Mouse (Mus musculus) ZHBTc4 (cell line): Measurements from ENCODE around the gene Cd244a.

ENCODE experiments used
- DNase-seq: peaks from one replicate; pipeline ENCODE4 v3.0.0-alpha.2; 2011; ENCODE audit warnings: low read depth, low spot score

Gene Cd244a

DNA sequence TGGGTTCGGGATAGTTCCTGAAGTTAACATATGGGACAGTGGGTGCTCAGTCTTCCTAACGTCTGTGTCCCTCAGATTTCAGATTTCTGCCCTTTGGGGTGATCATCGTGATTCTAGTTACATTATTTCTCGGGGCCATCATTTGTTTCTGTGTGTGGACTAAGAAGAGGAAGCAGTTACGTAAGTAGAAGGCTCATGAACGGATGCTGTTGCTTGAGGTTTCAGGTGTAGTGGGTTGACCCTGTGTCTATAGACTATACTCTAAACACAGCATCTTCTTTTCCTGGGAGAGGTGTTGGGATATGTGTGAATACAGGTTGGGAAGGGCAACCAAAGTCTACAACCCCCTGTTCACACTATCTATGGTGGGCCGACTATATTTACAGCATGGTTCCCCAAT lies 18.2 kb downstream of the Cd244a start:
- DNase-seq = no peak

DNA sequence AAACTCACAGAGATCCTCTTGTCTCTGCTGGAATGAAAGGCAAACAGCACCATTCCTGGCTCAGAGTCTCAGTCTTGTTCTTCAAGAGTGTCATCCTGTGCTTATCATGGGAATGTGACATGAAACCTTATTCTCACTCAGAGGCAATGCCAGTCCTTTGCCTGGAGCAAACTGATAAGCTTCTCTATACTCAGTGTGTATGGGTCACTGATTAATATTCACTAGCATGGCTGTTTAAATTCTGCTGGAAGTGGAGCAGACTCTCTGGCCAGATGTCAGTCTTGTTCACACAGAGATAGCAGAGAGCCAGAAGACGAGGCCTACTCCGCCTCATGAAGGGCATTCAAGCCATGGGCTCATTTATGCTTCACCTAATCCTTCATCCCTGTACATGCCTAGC lies 25.6 kb downstream of the Cd244a start:
- DNase-seq = no peak

DNA sequence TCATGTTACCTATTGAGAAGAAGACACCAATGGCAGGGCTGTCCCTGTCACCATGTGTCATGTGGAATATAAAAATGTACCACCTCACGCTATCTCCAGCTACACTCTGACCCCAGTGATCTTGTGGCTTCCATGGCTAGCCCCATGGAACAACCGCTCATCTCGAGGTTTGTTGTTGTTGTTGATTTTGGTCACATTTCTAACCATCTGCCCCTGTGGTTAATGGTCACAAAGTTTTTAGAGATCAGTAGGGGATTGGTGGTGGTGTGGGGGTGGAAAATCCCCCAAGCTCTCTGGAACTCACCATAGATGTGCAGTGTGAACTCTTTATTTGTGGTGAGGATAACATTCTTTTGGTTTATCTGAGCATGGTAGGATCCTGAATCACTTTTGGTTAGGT lies 45.7 kb downstream of the Cd244a start:
- no peak for DNase-seq

DNA sequence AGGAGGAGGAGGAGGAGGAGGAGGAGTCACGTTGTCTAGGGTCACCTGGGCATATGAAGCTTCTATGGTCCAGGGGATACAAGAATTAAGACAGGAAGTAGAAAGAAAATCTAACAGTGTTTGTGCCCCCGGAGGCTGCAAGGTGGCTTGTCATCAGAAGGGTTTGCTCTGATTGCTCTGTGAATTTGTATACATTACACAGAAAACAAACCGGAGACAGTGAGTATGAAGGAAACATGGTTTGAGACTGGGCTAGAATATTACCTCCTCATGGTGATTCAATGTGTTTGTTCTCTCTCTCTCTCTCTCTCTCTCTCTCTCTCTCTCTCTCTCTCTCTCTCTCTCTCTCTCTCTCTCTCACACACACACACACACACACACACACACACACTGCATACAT lies 47.7 kb downstream of the Cd244a start:
- DNase-seq = no peak

DNA sequence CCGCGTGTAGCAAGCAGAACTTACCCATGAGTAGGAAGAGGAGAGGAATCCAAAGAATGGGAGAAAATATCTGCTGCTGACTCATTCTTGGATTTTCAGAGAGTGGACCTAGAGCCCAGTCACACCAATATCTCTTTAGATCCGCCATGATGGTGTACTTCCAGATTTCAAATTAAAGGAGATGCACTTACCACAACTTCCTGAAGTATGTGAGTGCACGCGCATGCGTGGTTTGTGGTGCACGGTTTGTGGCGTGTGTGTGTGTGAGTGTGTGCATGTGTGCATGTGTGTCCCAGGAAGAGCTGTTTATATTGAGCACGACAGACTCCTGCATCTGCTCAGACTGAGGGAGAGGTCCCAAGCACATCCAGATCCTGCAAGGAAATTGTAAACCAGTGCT lies 48.2 kb downstream of the Cd244a start, which contains the start of gene Ly9:
Gene Ly9, minus strand, starts transcription at position 235 of the 400 bp plus-strand sequence.
- DNase-seq = no peak

DNA sequence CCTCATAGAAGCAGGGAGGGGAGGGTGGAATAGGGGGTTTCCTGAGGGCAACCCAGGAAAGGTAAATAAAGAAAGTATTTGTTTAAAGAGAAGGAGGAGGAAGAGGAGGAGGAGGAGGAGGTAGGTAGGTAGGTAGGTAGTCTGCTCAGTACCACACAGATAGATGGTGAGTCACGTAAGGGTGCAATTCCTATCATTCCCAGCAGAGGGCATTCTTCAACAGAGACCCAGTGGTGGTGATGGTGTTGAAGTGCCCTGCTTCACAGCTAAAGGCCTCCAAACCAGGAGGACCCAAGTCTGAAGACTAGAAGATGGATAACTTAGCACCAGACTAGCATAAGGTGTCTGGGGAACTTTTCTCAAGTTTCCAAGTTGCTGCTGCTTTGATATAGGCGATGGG lies 51.0 kb downstream of the Cd244a start:
- DNase-seq = peak; percentile 54

DNA sequence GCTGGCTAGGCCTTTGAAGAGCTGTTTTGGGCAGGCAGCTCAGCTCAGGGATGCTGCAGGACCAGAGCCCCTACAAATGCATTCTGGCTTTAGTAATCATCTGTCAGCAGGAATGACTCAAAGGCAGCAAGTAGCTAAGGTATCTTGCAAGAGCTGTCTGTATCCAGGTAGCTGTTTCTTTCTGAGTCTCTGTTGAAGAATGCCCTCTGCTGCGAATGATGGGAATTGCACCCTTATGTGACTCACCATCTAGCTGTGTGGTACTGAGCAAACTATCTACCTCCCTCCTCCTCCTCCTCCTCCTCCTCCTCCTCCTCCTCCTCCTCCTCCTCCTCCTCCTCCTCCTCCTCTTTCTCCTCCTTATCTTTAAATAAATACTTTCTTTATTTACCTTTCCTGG lies 51.8 kb downstream of the Cd244a start:
- DNase-seq = peak; percentile 45

DNA sequence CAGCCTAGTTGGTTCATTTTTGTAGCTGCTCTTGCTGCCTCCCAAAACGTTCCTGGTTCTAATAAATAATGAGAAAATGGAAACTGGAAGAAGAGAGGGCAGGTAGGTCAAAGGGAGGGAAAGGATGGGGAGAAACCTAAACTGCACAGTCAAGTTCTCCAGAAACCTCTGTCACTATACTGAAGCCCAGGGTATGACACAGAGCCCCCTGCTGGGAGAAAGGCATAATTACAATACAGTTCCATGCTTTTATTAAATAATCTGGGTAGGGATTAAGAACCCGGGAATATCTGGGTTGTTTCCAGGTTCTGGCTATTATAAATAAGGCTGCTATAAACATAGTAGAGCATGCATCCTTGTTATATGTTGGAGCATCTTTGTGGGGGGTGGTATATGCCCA lies 55.0 kb downstream of the Cd244a start:
- peak; percentile 29 for DNase-seq

DNA sequence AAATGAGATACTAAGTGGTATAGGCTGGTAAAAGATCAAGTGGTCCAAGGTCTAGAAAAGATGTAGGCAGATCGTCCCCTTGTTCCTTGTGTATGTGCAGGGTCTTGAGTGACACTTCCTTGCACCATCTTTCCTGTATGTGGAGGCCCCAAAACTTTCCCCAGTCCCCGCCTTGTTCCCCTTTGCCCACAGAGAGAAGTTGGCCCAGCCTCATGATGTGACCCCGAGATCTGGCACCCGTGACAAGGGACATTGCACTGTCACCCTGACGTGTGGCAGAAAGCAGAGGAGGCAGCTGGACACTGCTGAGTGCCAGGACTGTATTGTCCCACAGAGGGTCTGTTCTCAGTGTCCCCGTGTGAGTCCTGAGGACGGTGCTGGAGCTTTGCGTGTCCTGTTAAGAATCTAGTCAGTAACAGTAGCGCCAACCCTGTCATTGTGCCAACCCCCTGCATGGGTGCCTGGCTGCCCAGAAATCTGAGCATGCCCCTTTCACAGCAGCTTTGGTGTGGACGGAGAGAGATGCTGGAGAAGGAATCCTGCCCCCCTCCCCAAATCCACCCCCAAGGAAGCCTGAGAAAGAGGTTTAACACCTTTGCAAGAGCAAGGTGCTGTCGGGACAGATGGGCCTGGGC lies 58.0 kb downstream of the Cd244a start:
- no peak for DNase-seq

DNA sequence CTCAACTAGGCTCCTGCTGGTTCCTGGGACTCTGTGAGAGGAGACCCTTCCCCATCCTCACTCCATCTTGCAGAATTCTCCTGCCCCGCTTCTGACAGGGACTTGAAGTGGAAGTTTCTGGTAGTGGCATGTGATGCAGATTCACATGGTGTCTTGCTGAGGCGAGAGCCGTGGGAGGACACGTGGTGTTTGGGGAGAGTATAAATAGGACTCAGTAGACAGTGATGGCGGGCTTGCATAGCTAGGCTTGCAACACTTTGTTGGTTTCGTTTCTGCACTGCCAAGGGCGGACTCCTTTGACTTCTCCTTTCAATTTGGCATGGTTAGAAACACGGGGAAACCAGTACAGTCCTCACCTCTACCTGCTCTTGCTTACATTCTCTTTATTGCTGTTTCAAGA lies 60.0 kb downstream of the Cd244a start:
- no peak for DNase-seq

DNA sequence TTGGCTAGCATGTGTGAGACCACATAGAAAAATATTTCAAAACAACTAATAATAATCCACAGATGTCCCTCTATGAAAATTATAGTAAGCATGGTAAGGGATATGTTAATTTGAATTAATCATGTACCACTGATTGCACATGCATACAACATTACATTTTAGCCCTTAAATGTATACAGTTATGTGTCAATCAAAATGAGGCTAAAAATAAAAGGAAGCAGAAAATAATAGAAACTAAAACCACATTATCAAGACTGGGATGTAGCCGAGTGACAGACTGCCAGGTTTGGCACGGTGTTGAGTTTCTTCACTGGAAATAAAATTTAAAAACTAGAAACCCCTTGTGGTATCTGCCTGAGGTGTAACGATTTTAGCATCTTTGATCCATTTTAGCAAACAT lies 60.7 kb downstream of the Cd244a start:
- no peak for DNase-seq

DNA sequence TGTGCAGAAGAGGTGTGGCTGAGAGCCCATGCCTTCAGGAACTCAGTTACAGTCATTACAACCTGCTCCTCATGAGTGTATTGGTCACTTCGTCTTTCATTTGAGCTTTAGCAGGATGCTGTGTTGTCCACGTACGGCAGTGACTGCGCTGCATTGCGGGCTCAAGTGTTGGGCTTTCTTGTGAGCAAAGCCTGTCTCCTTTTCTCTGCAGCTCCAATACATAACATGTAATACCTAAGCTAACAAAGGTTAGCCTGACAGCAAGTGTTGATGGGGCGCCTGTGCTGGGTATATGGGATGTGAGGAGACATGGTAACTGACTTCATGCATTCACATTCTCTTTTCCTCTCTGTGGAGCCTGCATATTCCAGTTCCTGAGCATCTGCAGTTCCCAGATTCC lies 61.1 kb downstream of the Cd244a start:
- no peak for DNase-seq

DNA sequence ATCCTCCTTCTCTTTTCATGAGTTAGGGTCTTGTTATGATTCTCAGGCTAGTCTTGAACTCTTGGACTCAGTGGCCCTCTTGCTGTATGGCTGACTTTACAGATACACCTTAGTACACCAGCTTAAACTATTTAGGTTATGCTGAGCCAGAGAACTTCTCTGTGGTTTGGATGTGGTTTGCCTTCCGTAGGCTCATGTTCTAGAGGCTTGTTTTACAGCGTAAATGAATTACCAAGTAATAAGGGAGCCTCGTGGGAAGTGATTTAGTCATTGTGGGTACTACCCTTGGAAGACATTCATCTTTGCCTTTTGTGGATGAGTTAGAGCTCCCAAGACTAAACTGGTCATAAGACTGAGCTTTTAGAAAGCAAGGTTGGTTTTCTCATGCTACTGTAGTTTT lies 68.8 kb downstream of the Cd244a start:
- no peak for DNase-seq

DNA sequence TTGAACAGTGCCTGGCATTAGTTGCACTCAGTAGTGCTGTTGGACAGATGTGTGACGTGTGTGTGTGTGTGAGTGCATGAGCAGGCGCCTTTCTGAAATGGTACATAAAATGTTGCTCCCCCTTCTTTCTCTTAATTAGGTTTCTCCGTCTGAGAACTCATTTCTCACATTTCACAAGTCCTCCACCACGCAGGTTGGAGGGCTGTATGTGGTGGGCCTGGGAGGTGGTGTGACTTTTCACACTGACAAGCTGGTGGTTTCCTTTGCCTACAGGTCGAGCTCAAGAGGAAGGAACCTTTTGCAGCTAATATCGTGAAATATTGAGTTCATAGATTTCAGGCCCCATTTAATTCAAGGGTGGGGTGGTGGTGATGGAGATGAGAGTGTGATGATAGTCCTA lies 70.2 kb downstream of the Cd244a start:
- DNase-seq = no peak

DNA sequence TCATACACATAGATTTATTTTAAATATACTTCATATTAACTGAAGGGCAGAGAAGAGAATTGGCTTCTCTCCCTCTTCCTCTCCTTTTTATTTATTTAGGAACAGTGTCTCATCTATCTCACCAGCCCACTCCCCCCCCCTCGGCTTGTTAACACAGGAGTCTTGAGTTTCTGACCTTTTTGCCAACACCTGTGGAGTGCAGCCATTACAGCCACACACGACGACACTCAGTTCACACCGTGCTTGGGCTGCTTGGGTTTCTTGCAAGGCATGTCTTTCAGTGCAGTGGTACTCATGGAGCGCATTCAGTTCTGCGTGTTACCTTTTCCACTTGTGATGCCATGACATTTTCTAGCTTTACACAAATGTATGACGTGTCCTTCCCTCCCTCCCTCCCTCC lies 71.0 kb downstream of the Cd244a start:
- DNase-seq = no peak

DNA sequence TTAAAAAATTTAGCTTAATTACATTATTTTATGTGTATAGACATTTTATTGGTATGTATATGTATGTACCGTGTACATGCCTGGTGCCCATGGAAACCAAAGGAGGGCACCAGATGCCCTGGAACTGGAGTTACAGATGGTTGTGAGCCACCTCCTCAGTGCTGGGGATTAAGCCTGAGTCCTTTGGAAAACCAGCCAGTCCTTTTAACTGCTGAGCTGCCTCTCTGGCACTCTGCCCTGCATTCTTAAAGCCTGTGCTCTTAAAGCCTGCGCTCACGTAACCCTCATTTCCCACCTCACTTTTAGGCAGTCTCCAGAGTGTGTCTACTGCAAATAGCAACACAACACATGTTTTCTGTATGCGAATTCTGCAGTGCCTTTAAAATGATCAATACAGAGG lies 71.9 kb downstream of the Cd244a start:
- no peak for DNase-seq

DNA sequence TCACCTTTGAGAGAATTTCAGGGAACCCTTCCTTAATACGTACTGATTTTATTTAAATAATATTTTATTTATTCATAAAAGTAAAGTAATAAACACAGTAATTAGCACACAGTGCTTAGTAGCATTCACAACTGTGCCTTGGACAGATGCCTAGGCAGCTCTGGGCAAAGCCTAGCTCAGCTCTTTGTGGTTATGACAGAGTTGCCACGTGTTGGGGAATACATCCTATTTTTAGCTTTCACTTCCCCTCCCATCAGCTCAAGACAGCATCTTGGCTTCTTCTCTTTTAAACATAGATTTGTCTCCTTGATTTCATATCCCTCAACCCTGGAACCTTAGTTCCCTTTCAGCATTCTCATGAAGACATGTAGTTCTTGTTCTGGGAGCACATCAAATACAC lies 72.5 kb downstream of the Cd244a start:
- no peak for DNase-seq

DNA sequence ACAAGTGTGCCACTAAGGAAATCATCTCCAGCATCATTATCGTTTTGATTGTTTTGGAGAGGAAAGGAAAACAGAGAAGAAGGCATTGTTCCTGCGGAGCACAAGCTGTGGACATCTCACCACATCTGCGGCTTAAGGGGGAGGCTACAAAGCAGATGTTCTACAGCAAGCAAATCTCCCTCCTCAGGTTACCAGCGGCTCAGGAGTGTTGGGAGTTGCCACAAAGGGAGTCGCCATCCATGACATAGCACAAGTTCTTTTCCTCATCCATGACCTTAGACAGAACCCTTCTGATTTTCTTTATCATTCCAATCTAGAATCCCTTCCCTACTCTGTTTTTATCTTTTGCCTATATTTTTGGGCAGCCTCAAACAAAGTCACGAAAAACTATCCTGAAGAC lies 76.7 kb downstream of the Cd244a start:
- DNase-seq = no peak

DNA sequence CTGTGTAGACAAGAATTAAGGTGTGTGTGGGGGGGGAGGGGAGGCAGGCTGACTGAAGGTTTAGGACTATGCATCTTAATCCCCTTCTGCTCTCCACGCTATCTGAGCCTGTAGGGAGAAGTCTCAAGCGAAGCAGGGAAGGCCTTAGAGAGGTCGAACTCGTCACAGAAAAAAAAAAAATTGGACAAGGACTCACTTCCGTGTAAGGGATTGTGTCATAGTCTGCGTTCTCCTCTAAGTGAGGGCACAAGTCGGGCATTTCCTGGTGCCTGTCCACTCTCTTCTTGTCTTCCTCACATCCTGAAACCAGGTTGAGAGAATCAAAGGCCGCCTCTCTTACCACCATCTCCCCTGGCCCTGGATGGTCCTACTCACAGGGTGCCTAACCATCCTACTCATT lies 78.1 kb downstream of the Cd244a start:
- no peak for DNase-seq

DNA sequence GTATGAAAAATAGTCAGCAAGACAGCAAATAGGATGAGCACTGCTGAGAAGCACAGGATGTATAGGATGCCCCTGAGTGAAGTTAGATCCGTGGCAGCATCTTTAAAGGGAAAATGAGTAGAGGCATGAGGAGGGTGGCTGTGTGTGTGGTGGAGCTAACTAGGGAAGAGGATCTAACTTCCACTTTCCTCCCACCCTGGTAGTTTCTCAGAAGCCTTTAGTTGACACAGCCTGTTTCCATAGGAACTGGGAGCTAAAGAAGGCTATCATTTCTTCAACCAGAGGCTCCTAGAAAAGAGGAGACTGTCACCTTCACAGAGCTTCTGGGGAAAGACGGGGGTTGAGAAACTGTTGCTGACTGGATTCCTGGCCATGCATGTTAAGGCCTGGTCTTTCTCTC lies 79.7 kb downstream of the Cd244a start:
- DNase-seq = peak; percentile 5

DNA sequence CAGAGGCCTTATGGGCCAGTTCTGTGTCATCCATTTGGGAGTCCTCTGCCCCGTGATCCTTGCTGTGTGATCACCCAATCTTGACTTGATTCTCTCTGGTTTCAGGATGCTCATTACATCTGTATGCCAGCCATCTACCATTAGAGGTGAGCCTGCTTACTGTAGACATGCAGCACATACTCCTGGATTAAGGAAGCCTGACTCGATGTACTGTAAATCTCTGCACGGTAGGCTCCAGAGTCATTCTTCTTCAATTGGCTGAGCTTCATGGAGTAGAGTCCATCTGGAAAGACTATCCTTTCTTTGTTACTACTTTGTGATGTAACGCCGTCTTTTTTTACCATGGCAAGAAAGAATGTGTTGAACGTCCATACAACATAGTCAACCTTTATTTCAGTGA lies 81.8 kb downstream of the Cd244a start:
- DNase-seq = no peak

DNA sequence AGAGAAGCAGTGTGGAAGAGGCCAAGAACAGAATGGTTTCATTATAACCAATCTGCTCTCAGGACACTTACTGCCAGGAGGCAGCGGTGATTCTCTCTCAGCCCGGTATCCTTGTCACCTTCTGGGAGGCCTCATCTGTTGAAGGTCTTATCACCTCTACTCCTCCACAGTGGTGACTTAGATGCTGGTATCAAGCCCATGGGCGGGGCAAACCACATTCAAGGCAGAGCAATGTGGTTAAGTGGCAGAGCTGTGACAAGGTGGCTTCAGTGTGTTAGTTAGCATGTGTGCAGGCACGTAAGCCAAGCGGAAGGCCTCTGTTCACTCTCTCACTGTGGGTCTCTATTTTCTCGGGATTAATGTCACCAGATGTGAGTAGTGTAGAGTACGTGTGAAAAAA lies 84.6 kb downstream of the Cd244a start:
- no peak for DNase-seq

DNA sequence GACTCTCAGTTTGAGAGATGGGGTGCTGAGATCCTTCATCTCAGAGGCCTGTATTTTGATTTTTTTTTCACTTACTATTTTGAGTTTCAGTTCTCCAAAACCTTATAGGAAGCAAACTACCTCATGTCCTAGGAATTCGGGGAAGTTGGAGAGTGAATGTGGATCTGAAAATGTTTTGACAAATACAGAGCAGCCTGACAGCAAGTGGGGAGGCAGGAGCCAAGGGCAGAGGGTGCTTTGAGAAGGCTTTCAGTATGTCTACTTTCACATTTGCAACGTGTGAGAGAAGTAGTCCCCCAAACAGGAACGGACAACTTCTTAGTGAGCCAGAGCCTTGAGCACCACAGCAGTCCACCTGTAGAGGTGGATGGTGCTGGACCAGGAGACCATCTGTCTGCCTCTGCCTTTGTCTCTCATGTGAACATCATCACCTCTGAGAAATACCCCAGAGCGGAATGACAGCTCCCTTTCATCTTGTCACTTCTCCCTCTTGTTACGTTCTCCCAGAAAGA lies 87.5 kb downstream of the Cd244a start:
- DNase-seq = no peak

DNA sequence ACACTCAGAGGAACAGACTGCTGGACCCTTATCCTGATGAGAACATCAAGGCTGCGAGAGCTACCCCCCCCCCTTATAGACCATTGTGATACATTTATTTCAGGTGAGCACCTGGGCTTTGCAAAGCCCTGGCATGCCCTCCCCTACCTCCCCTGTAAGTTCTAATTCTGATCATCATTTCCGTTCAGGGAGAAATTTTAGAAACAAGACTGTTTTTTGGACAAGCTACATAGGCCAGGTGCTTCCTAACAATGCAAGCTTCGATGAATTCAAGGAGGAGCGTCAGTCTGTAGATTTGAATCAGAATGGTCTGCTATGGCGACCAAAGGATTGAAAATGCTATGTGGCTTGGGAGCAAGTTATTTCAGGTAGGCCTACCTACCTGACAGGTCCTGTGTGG lies 88.7 kb downstream of the Cd244a start:
- no peak for DNase-seq
